Mouse (Mus musculus): ENCODE measurements at regions not wholly inside any gene's neighbourhood (a gene's known extent, or its start where the extent isn't known, plus 50 kb on each side); places are given as distances from the start of the nearest gene placed in this dataset.

DNA sequence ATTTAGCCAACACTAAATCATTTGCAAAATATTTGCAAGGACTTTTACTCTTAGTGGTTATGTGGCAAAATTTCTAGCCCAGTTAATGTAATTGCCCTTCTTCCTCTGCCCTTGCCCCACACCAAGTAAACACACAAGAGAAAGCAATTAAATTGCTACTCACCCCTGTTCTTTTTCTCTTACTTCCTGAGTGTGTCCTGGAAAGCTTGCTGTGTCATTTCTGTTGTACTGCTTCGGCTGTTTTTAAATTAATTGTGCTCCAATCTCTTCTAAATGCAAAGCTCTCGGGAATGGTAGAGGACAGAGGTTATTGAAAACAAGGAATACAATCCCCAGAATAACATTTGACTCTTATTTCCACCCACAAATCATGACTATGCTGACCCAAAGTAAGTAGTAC is 647.4 kb upstream of the Cited2 start:
- DNase-seq (ENCODE audit: low spot score), result peak; percentile 53

- no peak for DNase-seq (ENCODE audit: low spot score)
Measured at GRCm38 (mm10) chr10:17076186-17076585, 646.8 kb upstream of the Cited2 start.

- DNase-seq (ENCODE audit: low spot score), result no peak
Measured at GRCm38 (mm10) chr10:17077580-17077979, 645.4 kb upstream of the Cited2 start.

- no peak for DNase-seq (ENCODE audit: low spot score)
Measured at GRCm38 (mm10) chr10:17080818-17081217, 642.2 kb upstream of the Cited2 start.

DNA sequence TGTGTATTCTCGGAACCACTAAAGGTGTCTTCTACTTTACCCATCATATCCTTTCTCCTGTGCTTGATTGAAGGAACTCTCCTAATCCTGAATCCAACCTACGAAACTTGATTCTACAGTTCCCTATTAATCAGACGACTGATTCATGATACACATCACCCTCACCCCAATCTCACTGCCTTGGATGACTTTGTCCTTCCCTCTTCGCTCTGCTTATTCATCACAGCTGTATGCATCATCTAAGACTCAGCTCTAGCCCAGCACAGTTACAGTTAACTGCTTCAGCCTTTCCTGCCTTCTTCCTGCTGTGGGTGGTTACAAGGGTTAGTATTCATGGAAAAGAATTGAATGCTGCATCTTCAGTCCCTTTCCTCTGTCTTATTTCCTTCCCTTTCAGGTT is 640.1 kb upstream of the Cited2 start:
- DNase-seq (ENCODE audit: low spot score), result no peak

DNA sequence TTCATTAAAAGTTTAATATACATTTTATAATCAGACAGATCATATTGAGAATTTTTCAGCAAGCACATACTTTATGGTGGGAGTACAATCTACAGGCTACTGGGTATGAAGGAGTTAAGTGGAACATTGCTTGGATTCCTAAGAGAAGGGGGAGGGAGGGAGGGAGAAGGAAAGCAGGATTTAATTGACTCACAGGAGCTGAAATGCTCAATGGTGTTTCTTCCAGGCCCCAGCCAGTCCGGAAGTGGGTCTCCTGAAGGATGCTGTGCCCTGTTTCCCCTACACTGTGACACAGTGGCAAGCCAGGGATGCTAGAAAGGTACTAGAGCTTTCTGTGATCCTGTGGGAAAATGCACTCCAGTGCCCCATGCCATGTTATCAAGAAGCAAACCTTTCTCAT is 621.0 kb upstream of the Cited2 start:
- peak; percentile 60 for DNase-seq (ENCODE audit: low spot score)

- DNase-seq (ENCODE audit: low spot score), result no peak
Measured at GRCm38 (mm10) chr10:17103416-17103815, 619.6 kb upstream of the Cited2 start.

DNA sequence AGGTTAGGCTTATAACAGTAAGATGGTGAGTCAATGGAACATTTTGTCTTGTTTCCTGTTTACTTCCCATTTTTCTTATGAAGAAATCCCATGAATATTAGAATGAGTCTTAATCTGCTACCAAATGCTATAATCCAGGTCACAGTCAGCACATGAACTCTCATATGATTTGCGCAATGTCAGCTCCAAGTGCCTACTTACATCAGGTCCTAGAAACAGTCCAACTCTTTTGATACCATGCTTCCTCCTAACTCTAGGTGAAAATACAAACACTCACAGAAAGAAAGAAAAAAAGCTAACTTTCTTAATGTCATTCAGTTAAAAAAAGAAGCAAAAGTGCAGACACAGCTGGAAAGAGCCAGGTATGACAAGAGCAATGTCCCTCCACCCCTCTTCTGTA is 616.2 kb upstream of the Cited2 start:
- no peak for DNase-seq (ENCODE audit: low spot score)

- no peak for DNase-seq (ENCODE audit: low spot score)
Measured at GRCm38 (mm10) chr10:17111071-17111470, 611.9 kb upstream of the Cited2 start.

GRCm38 (mm10) chr10:17114805-17115204 is 608.2 kb upstream of the Cited2 start:
- no peak for DNase-seq (ENCODE audit: low spot score)

- DNase-seq (ENCODE audit: low spot score), result no peak
Measured at GRCm38 (mm10) chr10:17129391-17130163, 593.4 kb upstream of the Cited2 start.

DNA sequence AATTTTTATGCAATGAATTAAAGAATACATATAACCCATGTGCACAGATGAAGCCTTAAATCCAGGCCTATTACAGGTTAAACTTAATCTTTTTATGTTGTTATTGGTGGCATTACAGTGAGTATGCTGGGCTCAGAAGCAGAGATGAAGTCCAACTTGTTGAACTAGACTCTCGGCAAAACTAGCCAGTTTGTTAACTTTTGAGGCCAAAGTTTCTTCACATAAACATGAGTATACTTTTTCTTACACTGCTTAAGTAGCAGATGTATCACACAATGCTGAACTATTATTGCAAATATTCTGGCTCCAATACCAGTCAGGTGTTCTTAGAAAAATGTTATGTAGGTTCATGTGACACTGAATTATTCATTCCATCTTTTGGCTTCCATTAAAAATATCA is 592.4 kb upstream of the Cited2 start:
- no peak for DNase-seq (ENCODE audit: low spot score)

- DNase-seq (ENCODE audit: low spot score), result no peak
Measured at GRCm38 (mm10) chr10:17131763-17132162, 591.3 kb upstream of the Cited2 start.

DNA sequence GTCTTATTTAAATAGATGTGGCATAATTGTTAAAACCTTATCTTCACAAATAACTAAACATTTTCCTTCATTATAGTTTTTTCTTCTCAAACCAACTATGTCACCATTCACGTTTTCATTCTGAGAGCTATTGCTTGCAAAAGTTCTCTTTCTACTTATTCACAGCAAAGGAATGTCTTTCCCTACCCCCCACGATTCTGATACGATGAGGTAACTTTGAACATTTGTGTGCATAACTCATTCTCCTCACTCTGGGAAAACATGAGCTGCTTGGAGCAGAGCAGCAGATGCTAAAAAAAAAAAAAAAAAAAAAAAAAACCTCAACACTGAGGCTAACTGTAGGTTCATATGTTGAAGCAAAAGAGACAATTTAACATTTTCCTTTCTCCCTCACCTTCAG is 547.6 kb upstream of the Cited2 start:
- no peak for DNase-seq (ENCODE audit: low spot score)

DNA sequence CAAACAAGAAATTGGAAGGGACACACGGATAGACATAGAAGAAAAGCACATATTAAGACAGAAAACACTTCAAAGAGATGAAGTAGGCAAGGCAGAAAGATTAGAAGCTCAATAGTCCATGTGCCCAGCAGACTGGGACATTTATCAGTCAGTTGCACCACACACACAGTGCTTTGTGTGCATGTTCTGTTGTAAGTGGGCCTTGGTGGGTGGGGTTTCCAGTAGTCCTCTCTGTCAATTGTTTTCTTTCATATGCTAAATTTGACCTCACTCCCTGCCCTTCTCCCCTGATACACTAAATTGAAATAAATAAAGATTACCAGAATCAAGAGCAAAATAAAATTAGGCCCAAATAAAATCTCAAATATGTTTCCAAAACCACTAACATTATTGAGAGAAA is 546.0 kb upstream of the Cited2 start:
- peak; percentile 40 for DNase-seq (ENCODE audit: low spot score)

DNA sequence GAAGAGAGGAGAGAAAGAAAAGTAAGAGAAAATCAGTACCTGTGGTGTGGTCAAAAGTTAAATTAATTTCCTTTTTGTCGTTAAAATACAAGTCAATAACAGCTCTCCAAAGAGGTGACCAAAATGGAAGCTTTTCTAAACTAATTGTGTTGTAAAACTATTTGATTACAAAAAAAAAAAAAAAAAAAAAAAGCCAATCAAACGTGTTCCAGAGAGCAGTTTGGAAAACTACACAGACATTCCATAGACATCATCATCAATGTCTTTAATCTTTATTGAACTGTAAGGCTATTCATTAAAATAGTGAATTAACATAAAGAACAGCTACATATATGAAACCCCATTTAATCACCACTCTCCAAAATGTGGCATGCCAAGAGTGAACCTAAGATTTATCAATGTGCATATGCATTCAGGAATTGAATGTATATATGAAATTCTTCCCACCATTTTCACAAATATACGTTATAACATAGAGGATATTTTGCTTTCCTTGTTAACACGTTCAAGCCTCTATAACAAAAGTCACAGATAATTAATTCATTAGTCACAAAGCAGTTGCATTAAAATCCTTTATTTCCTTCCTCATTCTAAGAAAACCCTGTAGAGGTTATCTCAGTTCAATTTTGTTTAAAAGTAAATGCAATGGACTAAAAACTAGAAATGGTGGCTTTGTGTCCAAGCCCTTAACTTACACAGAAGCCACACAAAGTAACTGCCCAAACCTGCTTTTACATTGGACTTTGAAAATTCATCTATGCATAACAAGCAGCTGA is 545.3 kb upstream of the Cited2 start:
- DNase-seq (ENCODE audit: low spot score), result no peak

- DNase-seq (ENCODE audit: low spot score), result peak; percentile 49
Measured at GRCm38 (mm10) chr10:17178627-17179026, 544.4 kb upstream of the Cited2 start.

- no peak for DNase-seq (ENCODE audit: low spot score)
Measured at GRCm38 (mm10) chr10:17184418-17184817, 538.6 kb upstream of the Cited2 start.

DNA sequence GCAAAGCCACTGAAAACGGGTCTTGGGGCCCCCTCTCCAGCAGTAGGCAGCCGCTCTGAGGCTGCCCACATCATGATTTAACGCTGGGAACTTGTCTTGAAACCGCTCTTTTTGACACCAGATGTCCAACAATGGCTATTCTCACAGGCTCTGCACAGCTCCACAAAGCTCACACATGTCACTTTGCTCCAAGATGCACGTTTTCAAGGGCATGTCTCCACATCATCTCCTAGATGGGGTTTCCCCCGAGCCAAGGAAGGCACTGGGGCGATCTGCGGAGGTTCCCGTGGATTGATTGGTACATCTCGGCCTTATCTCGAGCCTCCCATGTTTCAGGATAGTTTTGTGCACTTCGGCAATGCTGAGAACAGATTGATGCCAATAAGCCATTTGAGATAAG is 526.8 kb upstream of the Cited2 start:
- DNase-seq (ENCODE audit: low spot score), result peak; percentile 24

DNA sequence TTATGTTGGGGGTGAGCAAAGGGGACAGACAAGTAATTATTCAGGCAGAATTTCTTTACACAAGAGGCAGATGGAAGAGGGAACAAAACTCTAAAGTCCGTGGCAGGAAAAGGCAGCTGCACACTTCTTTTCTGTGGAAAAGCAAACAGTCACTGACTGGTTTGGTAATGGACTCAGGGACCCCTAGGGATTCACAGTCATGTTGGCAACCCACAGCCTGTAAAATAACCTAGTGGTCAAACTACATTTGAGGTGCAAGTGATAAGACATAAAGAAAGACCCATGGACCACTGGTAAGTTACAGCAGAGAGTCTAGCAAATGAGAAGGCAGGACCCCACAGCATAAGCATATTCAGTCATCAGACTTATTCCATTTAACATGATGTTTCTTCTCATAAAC is 526.4 kb upstream of the Cited2 start:
- DNase-seq (ENCODE audit: low spot score), result no peak

GRCm38 (mm10) chr10:17200524-17201426 is 522.2 kb upstream of the Cited2 start:
- DNase-seq (ENCODE audit: low spot score), result no peak

DNA sequence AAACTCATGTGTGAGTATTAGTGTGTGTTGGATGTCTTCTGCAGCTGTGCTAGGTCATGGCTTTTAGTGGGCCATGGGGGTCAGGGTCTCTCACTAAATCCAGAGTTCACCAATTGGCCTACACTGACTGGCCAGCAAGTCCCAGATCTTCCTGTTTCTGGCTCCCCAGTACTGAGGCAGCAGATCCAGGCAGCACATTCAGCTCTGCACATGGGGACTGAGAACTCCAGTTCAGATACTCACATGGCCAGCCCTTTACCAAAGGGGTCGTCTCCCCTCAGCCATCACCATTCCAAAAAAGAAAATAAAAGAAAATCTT is 521.6 kb upstream of the Cited2 start:
- DNase-seq (ENCODE audit: low spot score), result no peak
